Mouse (Mus musculus): Measurements from ENCODE around the gene Tsx.

GRCm38 (mm10) chrX:103427677-103428076 is 13.4 kb downstream of the Tsx start:
- no peak for TF ChIP-seq GATA1 (IDR thresholded peaks at IDR 0.05; ENCODE audit: low read length)
- no peak for TF ChIP-seq TAL1 (IDR thresholded peaks at IDR 0.05; ENCODE audit: low read length)

Data from erythroblast, embryonic 14.5 days (primary cell).